Mouse (Mus musculus) myocyte (in vitro differentiated cells): ENCODE data around the gene Zbtb8a.

Source experiments
- CEBPB ChIP-seq: IDR thresholded peaks from 2 replicates; pipeline ENCODE4 v1.6.1; 2011; ENCODE audit warnings: mild to moderate bottlenecking, moderate library complexity; ENCODE audit not compliant: poor library complexity, insufficient read depth, severe bottlenecking
- E2F4 ChIP-seq: IDR thresholded peaks from one replicate; pipeline ENCODE4 v1.6.1; 2011; ENCODE audit warnings: mild to moderate bottlenecking, control low read depth, moderate library complexity; ENCODE audit not compliant: insufficient read depth
- MAX ChIP-seq: IDR thresholded peaks from one replicate; pipeline ENCODE4 v1.6.1; 2011; ENCODE audit warnings: low read depth, mild to moderate bottlenecking, control low read depth
- MYOD1 ChIP-seq, 3 experiments: IDR thresholded peaks; one replicate each; pipeline ENCODE4 v1.6.1; 2011; ENCODE audit warnings: control low read depth in 2 of 3, low read depth in 2 of 3, mild to moderate bottlenecking in 2 of 3, moderate library complexity in 1 of 3; ENCODE audit not compliant: insufficient read length in 2 of 3, control insufficient read depth in 1 of 3
- MYOG ChIP-seq, 3 experiments: IDR thresholded peaks; one replicate each; pipeline ENCODE4 v1.6.1; 2011; ENCODE audit warnings: control low read depth in 2 of 3, low read depth in 2 of 3, mild to moderate bottlenecking in 2 of 3; ENCODE audit not compliant: insufficient read length in 2 of 3, control insufficient read depth in 1 of 3, insufficient read depth in 1 of 3
- POLR2A ChIP-seq: IDR thresholded peaks from one replicate; pipeline ENCODE4 v1.6.1; 2011; ENCODE audit warnings: low read depth, mild to moderate bottlenecking, control low read depth, moderate library complexity; ENCODE audit not compliant: insufficient read length
- POLR2AphosphoS2 ChIP-seq: IDR thresholded peaks from one replicate; pipeline ENCODE4 v1.6.1; 2011; ENCODE audit warnings: low read depth, control low read depth; ENCODE audit not compliant: insufficient read length
- SRF ChIP-seq: IDR thresholded peaks from one replicate; pipeline ENCODE4 v1.6.1; 2011; ENCODE audit warnings: low read depth; ENCODE audit not compliant: control insufficient read depth, insufficient read length
- TCF12 ChIP-seq: IDR thresholded peaks from one replicate; pipeline ENCODE4 v1.6.1; 2011; ENCODE audit warnings: mild to moderate bottlenecking, control low read depth; ENCODE audit not compliant: poor library complexity, insufficient read depth, severe bottlenecking
- TCF3 ChIP-seq: IDR thresholded peaks from one replicate; pipeline ENCODE4 v1.6.1; 2011; ENCODE audit warnings: low read depth, control low read depth; ENCODE audit not compliant: insufficient read length
- USF1 ChIP-seq: IDR thresholded peaks from one replicate; pipeline ENCODE4 v1.6.1; 2011; ENCODE audit warnings: low read depth, mild to moderate bottlenecking, control low read depth, moderate library complexity

DNA sequence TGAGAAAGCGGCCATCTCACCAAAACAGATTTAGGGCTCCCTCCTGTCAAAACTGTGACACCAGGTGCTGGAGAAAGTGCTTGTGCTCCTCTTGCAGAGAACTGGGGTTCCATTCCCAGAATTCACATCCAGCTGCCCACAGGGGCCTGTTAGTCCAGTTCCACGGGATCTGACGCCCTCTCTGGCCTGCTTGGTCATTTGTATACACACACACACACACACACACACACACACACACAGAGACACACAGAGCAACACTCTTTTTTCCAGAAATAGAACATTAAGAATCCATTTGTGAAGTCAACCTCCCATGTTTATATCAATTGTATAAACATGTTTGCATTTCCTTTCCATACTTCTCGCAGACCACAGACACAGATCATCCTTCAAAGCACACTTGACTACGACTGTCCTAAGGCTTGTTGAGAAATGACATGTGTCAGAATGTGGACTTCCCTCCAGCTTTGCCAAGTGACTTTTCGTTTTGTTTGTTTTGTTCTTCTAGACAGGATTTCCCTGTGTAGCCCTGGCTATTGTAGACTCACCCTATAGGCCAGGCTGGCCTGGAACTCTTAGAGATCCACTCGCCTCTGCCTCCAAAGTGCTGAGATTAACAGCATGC is 13.1 kb upstream of the Zbtb8a start:
- TF ChIP-seq MAX (no peak), POLR2AphosphoS2 (no peak), POLR2A (no peak), E2F4 (no peak), MYOD1 (IDR thresholded peaks at IDR 0.05; ENCODE audit: control insufficient read depth in 1 of 3, insufficient read length in 2 of 3, low read depth in 2 of 3) (no peak), USF1 (no peak), TCF12 (no peak), SRF (no peak), TCF3 (no peak), CEBPB (no peak), MYOG (IDR thresholded peaks at IDR 0.05; ENCODE audit: control insufficient read depth in 1 of 3, insufficient read depth in 1 of 3, insufficient read length in 2 of 3, low read depth in 2 of 3) (no peak)
